Mouse (Mus musculus) thymus, adult 2 months (tissue): ENCODE results near the gene Mgmt. TPM values are rescaled to one million over a fixed set of nuclear protein-coding genes. Genes with fewer than 3 reads are reported as not detected.

Experiments
- DNase-seq: peaks from one replicate; pipeline ENCODE4 v3.0.0; 2021
- H3K27ac ChIP-seq: fragments of 200-500 bp; 2 replicates; pipeline ENCODE4 v1.5.1; 2012; ENCODE audit warnings: low read length, control low read depth; ENCODE audit not compliant: control insufficient read depth, insufficient read depth
- H3K27me3 ChIP-seq: fragments of 200-500 bp; 2 replicates; pipeline ENCODE4 v1.6.1; 2012; ENCODE audit warnings: mild to moderate bottlenecking, low read length, moderate library complexity, mixed read lengths; ENCODE audit not compliant: control insufficient read depth, insufficient read depth
- H3K36me3 ChIP-seq: fragments of 200-500 bp; 2 replicates; pipeline ENCODE4 v1.6.1; 2012; ENCODE audit warnings: mild to moderate bottlenecking, low read length, moderate library complexity; ENCODE audit not compliant: control insufficient read depth, insufficient read depth
- H3K4me1 ChIP-seq: fragments of 200-500 bp; replicated peaks from 2 replicates; pipeline ENCODE4 v1.6.1; 2012; ENCODE audit warnings: low read length; ENCODE audit not compliant: control insufficient read depth, insufficient read depth
- H3K4me3 ChIP-seq: fragments of 200-500 bp; 2 replicates; pipeline ENCODE4 v1.5.1; 2012; ENCODE audit warnings: mild to moderate bottlenecking, low read length, control low read depth, moderate library complexity; ENCODE audit not compliant: control insufficient read depth, insufficient read depth
- CTCF ChIP-seq: fragments of 200-500 bp; IDR thresholded peaks from 2 replicates; pipeline ENCODE4 v1.5.1; 2012; ENCODE audit warnings: mild to moderate bottlenecking, control low read depth, low read length, moderate library complexity, borderline replicate concordance; ENCODE audit not compliant: control insufficient read depth, poor library complexity, insufficient read depth; ENCODE audit errors: extremely low read depth
- POLR2A ChIP-seq: fragments of 200-500 bp; IDR thresholded peaks from 2 replicates; pipeline ENCODE4 v1.6.1; 2012; ENCODE audit warnings: mild to moderate bottlenecking, low read length, control low read depth, moderate library complexity; ENCODE audit not compliant: control insufficient read depth, poor library complexity, insufficient read depth; ENCODE audit errors: extremely low read depth
- WGBS: fragments of 180-500 bp; shearing (Covaris S2); methylation state at CpG from one replicate; pipeline ENCODE4 v1.1.7; 2018; 5-methylcytosine and 5-hydroxymethylcytosine counted together
- polyA plus RNA-seq: library from polyadenylated mRNA; depleted of rRNA; stranded (reverse); fragments of >200 nt; gene quantifications from 2 replicates; pipeline ENCODE4 v1.2.3, GENCODE M21; 2012

The Mgmt gene
- polyA plus RNA-seq, 1 experiment = 2.9 TPM

DNA sequence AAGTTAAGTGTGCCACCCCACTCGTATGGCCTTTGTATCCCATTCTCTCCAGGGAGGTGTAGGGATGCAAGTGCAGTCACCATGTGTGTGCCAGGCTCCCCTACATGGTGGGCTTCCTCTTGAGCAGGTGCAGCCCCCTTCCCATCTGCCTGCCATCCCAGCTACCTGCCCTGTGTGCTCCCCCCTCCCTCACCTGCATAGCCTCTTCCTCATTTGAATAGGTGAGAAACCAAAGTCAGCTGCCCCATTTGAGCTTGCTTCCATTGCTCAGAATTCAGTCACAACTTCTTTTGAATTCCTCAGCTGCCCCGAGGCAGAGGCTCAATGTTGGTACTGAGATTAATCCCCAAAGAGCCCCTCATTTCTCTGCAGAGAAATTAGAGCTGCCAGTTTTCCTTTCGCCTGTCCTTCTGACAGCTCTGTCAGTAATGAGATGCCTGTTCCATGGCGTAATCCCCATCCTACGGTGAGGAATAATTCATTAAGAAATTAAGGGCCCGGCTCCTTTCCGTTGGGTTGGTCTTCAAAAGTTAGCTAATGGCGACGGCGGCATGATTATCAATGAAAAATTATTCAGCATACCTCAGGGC lies 208.3 kb downstream of the Mgmt start:
- H3K27me3 ChIP-seq = no peaks in the 10 kb centered on the region
- WGBS = 95% methylated on average over 10 of the region's 10 CpGs
- H3K4me3 ChIP-seq = no peak overlapping the region
- no peak overlapping the region for H3K27ac ChIP-seq
- no peaks in the 10 kb centered on the region for H3K4me1 ChIP-seq
- DNase-seq = no peak
- H3K36me3 ChIP-seq = no peaks in the 10 kb centered on the region
- TF ChIP-seq POLR2A = no peak
- no peak for TF ChIP-seq CTCF

DNA sequence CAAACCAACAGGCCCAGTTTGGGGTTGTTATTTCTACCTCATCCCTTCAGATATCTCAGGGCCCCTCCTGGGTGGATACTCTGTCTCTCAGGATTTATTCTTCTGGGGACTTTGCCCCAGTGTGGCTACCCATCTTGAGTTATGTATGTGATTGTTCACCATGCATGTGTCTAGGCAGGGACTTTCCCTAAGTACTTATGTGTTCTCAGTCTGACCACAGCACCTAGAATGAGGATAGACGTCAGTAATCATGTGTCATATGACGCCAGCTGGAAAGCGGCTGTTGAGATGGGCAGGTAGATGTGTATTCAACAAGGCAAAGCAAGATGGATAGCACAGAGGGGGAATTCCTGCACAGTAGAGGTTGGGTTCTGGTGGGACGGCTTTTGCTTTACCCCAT lies 217.7 kb downstream of the Mgmt start:
- no peaks in the 10 kb centered on the region for H3K4me1 ChIP-seq
- TF ChIP-seq CTCF = no peak
- TF ChIP-seq POLR2A = no peak
- WGBS = 95% methylated on average over 4 of the region's 4 CpGs

DNA sequence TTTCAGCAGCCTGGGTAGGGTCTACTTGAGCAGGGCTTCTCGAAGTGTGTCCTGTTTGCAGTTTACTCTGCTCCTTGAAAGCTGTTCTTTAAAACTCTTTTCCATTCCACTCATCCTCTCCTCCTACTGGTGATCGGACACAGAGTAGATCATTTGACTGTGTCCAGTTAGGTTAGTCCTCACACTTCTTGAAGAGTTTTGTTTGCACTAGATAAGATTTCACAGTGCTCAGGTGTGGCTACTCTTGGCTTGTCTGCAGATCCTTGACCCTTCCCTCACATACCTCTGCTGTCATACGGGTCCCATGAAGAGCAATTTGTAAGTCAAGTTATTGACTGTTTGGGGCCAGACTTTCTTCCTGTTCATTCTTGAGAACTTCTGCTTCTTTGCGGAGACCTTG lies 221.8 kb downstream of the Mgmt start:
- Histone ChIP-seq H3K27ac (no peak overlapping the region), H3K27me3 (no peaks in the 10 kb centered on the region), H3K4me1 (no peaks in the 10 kb centered on the region), H3K4me3 (no peak overlapping the region), H3K36me3 (no peaks in the 10 kb centered on the region)
- no peak for DNase-seq
- WGBS = 52% methylated on average over 4 of the region's 4 CpGs
- TF ChIP-seq CTCF (no peak), POLR2A (no peak)

More for the DNA sequence above, 217.7 kb downstream of the Mgmt start:
- no peaks in the 10 kb centered on the region for H3K27me3 ChIP-seq
- no peaks in the 10 kb centered on the region for H3K36me3 ChIP-seq
- H3K27ac ChIP-seq = no peak overlapping the region
- H3K4me3 ChIP-seq = no peak overlapping the region
- DNase-seq = no peak

DNA sequence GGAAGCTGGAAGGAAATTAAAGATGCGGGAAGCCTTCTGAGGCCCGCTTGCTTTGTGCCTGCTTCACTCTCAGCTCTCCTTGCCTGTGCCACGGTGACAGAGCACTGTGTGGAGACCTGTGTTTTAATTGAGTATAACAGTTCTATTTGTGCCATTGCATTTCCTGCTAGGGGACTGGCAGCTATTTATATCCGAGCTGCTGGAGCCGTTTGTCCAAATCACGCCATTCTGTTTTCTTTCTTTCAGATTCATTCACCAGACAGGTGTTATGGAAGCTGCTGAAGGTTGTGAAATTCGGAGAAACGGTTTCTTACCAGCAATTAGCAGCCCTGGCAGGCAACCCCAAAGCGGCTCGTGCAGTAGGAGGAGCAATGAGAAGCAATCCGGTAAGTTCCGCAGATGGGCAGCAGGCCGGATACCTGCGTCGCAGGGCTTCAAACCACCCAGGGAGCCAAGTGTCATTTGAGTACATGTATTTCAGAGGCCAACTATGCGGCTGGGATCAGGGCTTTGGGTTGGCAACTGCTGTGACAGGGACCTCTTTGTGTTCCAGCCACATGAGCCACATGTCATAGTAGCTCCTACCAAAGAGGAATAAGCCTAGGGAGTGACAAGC lies 226.9 kb downstream of the Mgmt start:
- Histone ChIP-seq H3K4me3 (no peak overlapping the region), H3K36me3 (no peaks in the 10 kb centered on the region), H3K4me1 (no peaks in the 10 kb centered on the region), H3K27me3 (no peaks in the 10 kb centered on the region), H3K27ac (no peak overlapping the region)
- WGBS = 88% methylated on average over 16 of the region's 16 CpGs
- TF ChIP-seq POLR2A = no peak
- no peak for TF ChIP-seq CTCF
- DNase-seq = no peak

DNA sequence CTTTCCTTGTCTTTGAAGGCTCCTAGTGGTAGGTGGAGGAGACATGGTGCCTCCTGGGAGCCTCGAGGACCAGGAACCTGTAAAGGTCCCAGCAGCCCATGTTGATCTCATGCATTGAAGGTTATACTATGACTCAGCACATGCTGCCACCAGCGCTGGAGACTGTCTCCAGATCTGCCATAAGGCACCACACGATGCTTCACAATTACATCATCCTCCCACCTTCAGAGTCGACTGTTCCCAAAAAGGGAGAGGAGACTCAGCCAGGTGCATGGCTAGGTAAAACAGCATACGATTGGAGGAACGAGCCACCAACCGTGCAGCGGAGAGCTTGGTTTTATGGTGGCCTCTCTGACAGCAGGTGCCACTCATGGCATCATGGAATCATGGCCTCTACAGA lies 234.3 kb downstream of the Mgmt start:
- no peaks in the 10 kb centered on the region for H3K27me3 ChIP-seq
- no peak for TF ChIP-seq POLR2A
- no peak for TF ChIP-seq CTCF
- no peak for DNase-seq

DNA sequence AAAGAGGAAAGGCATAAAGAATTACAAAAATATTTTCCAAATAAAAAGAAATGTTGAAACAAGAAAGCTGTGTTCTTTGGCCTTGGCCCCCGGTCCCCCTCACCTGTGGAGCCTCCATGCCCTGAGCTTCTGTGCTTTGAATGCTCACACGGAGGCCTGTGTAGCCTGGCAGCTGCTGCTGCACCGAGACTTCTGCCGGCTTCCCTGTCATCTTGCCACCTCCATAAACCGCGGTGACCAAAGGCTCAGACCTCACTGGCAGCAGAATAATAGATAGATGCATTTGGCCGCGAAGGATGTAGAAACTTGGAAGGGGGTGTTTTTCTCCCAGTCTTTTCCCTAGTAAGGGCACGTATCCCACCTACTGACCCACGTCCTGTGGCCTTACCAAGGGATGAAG lies 235.8 kb downstream of the Mgmt start:
- no peak overlapping the region for H3K4me3 ChIP-seq
- no peaks in the 10 kb centered on the region for H3K4me1 ChIP-seq
- TF ChIP-seq POLR2A (no peak), CTCF (no peak)
- H3K36me3 ChIP-seq = no peaks in the 10 kb centered on the region
- no peaks in the 10 kb centered on the region for H3K27me3 ChIP-seq
- DNase-seq = no peak
- WGBS = 86% methylated on average over 10 of the region's 10 CpGs
- no peak overlapping the region for H3K27ac ChIP-seq

More for the DNA sequence above, 234.3 kb downstream of the Mgmt start:
- Histone ChIP-seq H3K36me3 (no peaks in the 10 kb centered on the region), H3K27ac (no peak overlapping the region), H3K4me1 (no peaks in the 10 kb centered on the region), H3K4me3 (no peak overlapping the region)
- WGBS = 84% methylated on average over 8 of the region's 8 CpGs
